Mouse (Mus musculus): ENCODE results near the gene Tpcn1. TPM values are rescaled to one million over a fixed set of nuclear protein-coding genes. Genes with fewer than 3 reads are reported as not detected.
A peak's percentile ranks its signal among the peaks of the same experiment; 100 is the strongest.

The Tpcn1 gene
- polyA plus RNA-seq, 1 experiment from 2014 or later: 18.3 TPM

GRCm38 (mm10) chr5:120515451-120515850 is 73.0 kb downstream of the Tpcn1 start:
- H3K27ac ChIP-seq (ENCODE audit: low read length): no peak overlapping the region
- H3K27me3 ChIP-seq (replicated peaks; ENCODE audit: control insufficient read depth, insufficient read depth, low read length): peaks cover 7% of the 10 kb centered on the region

GRCm38 (mm10) chr5:120514754-120515153 is 73.7 kb downstream of the Tpcn1 start:
- Histone ChIP-seq H3K36me3 (ENCODE audit: control insufficient read depth, insufficient read depth) (no peaks in the 10 kb centered on the region), H3K4me3 (replicated peaks; ENCODE audit: low read length) (no peak overlapping the region), H3K9me3 (ENCODE audit: control insufficient read depth, low read length) (no peaks in the 10 kb centered on the region), H3K27me3 (replicated peaks; ENCODE audit: control insufficient read depth, insufficient read depth, low read length) (peaks cover 7% of the 10 kb centered on the region), H3K27ac (ENCODE audit: low read length) (no peak overlapping the region), H3K9ac (replicated peaks; ENCODE audit: low read depth, low read length) (no peak overlapping the region), H3K4me1 (replicated peaks; ENCODE audit: control insufficient read depth, insufficient read depth, low read length) (peaks cover 14% of the 10 kb centered on the region), H3K4me2 (ENCODE audit: low read length) (no peak overlapping the region)
- 16% methylated on average over 4 of the region's 4 CpGs for WGBS
- ATAC-seq: no peak

More at GRCm38 (mm10) chr5:120515451-120515850, 73.0 kb downstream of the Tpcn1 start:
- H3K9me3 ChIP-seq (ENCODE audit: control insufficient read depth, low read length): no peaks in the 10 kb centered on the region
- no peak for ATAC-seq
- no peak overlapping the region for H3K9ac ChIP-seq (replicated peaks; ENCODE audit: low read depth, low read length)
- H3K36me3 ChIP-seq (ENCODE audit: control insufficient read depth, insufficient read depth): no peaks in the 10 kb centered on the region
- H3K4me3 ChIP-seq (replicated peaks; ENCODE audit: low read length): no peak overlapping the region
- H3K4me1 ChIP-seq (replicated peaks; ENCODE audit: control insufficient read depth, insufficient read depth, low read length): peaks cover 14% of the 10 kb centered on the region
- H3K4me2 ChIP-seq (ENCODE audit: low read length): no peak overlapping the region
- 71% methylated on average over 7 of the region's 7 CpGs for WGBS

- H3K4me2 ChIP-seq (ENCODE audit: low read length): no peak overlapping the region
- H3K4me3 ChIP-seq (replicated peaks; ENCODE audit: low read length): no peak overlapping the region
- no peak overlapping the region for H3K9ac ChIP-seq (replicated peaks; ENCODE audit: low read depth, low read length)
- no peaks in the 10 kb centered on the region for H3K36me3 ChIP-seq (ENCODE audit: control insufficient read depth, insufficient read depth)
- H3K9me3 ChIP-seq (ENCODE audit: control insufficient read depth, low read length): no peaks in the 10 kb centered on the region
- no peak overlapping the region for H3K27ac ChIP-seq (ENCODE audit: low read length)
- ATAC-seq: no peak
- WGBS: 88% methylated on average over 9 of the region's 9 CpGs
- H3K4me1 ChIP-seq (replicated peaks; ENCODE audit: control insufficient read depth, insufficient read depth, low read length): peaks cover 14% of the 10 kb centered on the region
- peaks cover 7% of the 10 kb centered on the region for H3K27me3 ChIP-seq (replicated peaks; ENCODE audit: control insufficient read depth, insufficient read depth, low read length)
Observed at GRCm38 (mm10) chr5:120514031-120514677, 74.3 kb downstream of the Tpcn1 start.

- Histone ChIP-seq H3K4me3 (replicated peaks; ENCODE audit: low read length) (no peak overlapping the region), H3K4me1 (replicated peaks; ENCODE audit: control insufficient read depth, insufficient read depth, low read length) (peaks cover 14% of the 10 kb centered on the region), H3K4me2 (ENCODE audit: low read length) (no peak overlapping the region), H3K36me3 (ENCODE audit: control insufficient read depth, insufficient read depth) (no peaks in the 10 kb centered on the region), H3K9ac (replicated peaks; ENCODE audit: low read depth, low read length) (no peak overlapping the region), H3K27me3 (replicated peaks; ENCODE audit: control insufficient read depth, insufficient read depth, low read length) (peaks cover 7% of the 10 kb centered on the region), H3K9me3 (ENCODE audit: control insufficient read depth, low read length) (no peaks in the 10 kb centered on the region), H3K27ac (ENCODE audit: low read length) (no peak overlapping the region)
- no peak for ATAC-seq
- 49% methylated on average over 15 of the region's 15 CpGs for WGBS
Observed at GRCm38 (mm10) chr5:120512911-120513555, 75.4 kb downstream of the Tpcn1 start.

GRCm38 (mm10) chr5:120511643-120512220 is 76.7 kb downstream of the Tpcn1 start:
- ATAC-seq: no peak; the same call in 1 of the 2 replicates
- no peaks in the 10 kb centered on the region for H3K9me3 ChIP-seq (ENCODE audit: control insufficient read depth, low read length)
- H3K27ac ChIP-seq (ENCODE audit: low read length): no peak overlapping the region
- no peak overlapping the region for H3K9ac ChIP-seq (replicated peaks; ENCODE audit: low read depth, low read length)
- WGBS: 31% methylated on average over 14 of the region's 14 CpGs
- H3K4me2 ChIP-seq (ENCODE audit: low read length): peak overlapping the region; percentile 66
- H3K4me1 ChIP-seq (replicated peaks; ENCODE audit: control insufficient read depth, insufficient read depth, low read length): peaks cover 14% of the 10 kb centered on the region
- peaks cover 7% of the 10 kb centered on the region for H3K27me3 ChIP-seq (replicated peaks; ENCODE audit: control insufficient read depth, insufficient read depth, low read length)
- H3K4me3 ChIP-seq (replicated peaks; ENCODE audit: low read length): peak overlapping the region; percentile 47
- H3K36me3 ChIP-seq (ENCODE audit: control insufficient read depth, insufficient read depth): no peaks in the 10 kb centered on the region

GRCm38 (mm10) chr5:120510982-120511642 is 77.4 kb downstream of the Tpcn1 start, which contains the start of gene Slc8b1:
Gene Slc8b1 (plus strand): TSS chr5:120511168.
- Histone ChIP-seq H3K9me3 (ENCODE audit: control insufficient read depth, low read length) (no peaks in the 10 kb centered on the region), H3K4me1 (replicated peaks; ENCODE audit: control insufficient read depth, insufficient read depth, low read length) (peaks cover 17% of the 10 kb centered on the region), H3K9ac (replicated peaks; ENCODE audit: low read depth, low read length) (peak within 1 kb of the TSS; percentile 41; the same call in 1 of the 2 replicates), H3K36me3 (ENCODE audit: control insufficient read depth, insufficient read depth) (no peaks in the 10 kb centered on the region), H3K4me3 (replicated peaks; ENCODE audit: low read length) (peak within 1 kb of the TSS; percentile 47), H3K27ac (ENCODE audit: low read length) (no peak within 1 kb of the TSS), H3K27me3 (replicated peaks; ENCODE audit: control insufficient read depth, insufficient read depth, low read length) (peaks cover 7% of the 10 kb centered on the region), H3K4me2 (ENCODE audit: low read length) (peak within 1 kb of the TSS; percentile 66)
- 1% methylated on average over 36 of the region's 36 CpGs for WGBS
- peak; percentile 83 for ATAC-seq

GRCm38 (mm10) chr5:120507311-120507710 is 81.2 kb downstream of the Tpcn1 start:
- 56% methylated on average over 4 of the region's 4 CpGs for WGBS
- no peak for ATAC-seq

GRCm38 (mm10) chr5:120506490-120506889 is 82.0 kb downstream of the Tpcn1 start:
- 47% methylated on average over 9 of the region's 9 CpGs for WGBS
- Histone ChIP-seq H3K9ac (replicated peaks; ENCODE audit: low read depth, low read length) (no peak overlapping the region), H3K4me2 (ENCODE audit: low read length) (no peak overlapping the region)

More at GRCm38 (mm10) chr5:120507311-120507710, 81.2 kb downstream of the Tpcn1 start:
- H3K4me2 ChIP-seq (ENCODE audit: low read length): no peak overlapping the region
- H3K27ac ChIP-seq (ENCODE audit: low read length): no peak overlapping the region
- peaks cover 7% of the 10 kb centered on the region for H3K27me3 ChIP-seq (replicated peaks; ENCODE audit: control insufficient read depth, insufficient read depth, low read length)
- no peaks in the 10 kb centered on the region for H3K9me3 ChIP-seq (ENCODE audit: control insufficient read depth, low read length)
- H3K36me3 ChIP-seq (ENCODE audit: control insufficient read depth, insufficient read depth): no peaks in the 10 kb centered on the region
- no peak overlapping the region for H3K9ac ChIP-seq (replicated peaks; ENCODE audit: low read depth, low read length)
- peaks cover 20% of the 10 kb centered on the region for H3K4me1 ChIP-seq (replicated peaks; ENCODE audit: control insufficient read depth, insufficient read depth, low read length)
- H3K4me3 ChIP-seq (replicated peaks; ENCODE audit: low read length): no peak overlapping the region

GRCm38 (mm10) chr5:120505781-120506180 is 82.7 kb downstream of the Tpcn1 start:
- Histone ChIP-seq H3K4me1 (replicated peaks; ENCODE audit: control insufficient read depth, insufficient read depth, low read length) (peaks cover 23% of the 10 kb centered on the region), H3K9ac (replicated peaks; ENCODE audit: low read depth, low read length) (no peak overlapping the region), H3K9me3 (ENCODE audit: control insufficient read depth, low read length) (no peaks in the 10 kb centered on the region), H3K27me3 (replicated peaks; ENCODE audit: control insufficient read depth, insufficient read depth, low read length) (no peaks in the 10 kb centered on the region), H3K4me2 (ENCODE audit: low read length) (no peak overlapping the region), H3K4me3 (replicated peaks; ENCODE audit: low read length) (no peak overlapping the region), H3K36me3 (ENCODE audit: control insufficient read depth, insufficient read depth) (no peaks in the 10 kb centered on the region), H3K27ac (ENCODE audit: low read length) (no peak overlapping the region)
- 70% methylated on average over 9 of the region's 9 CpGs for WGBS
- ATAC-seq: no peak

More at GRCm38 (mm10) chr5:120506490-120506889, 82.0 kb downstream of the Tpcn1 start:
- no peak overlapping the region for H3K27ac ChIP-seq (ENCODE audit: low read length)
- H3K9me3 ChIP-seq (ENCODE audit: control insufficient read depth, low read length): no peaks in the 10 kb centered on the region
- H3K27me3 ChIP-seq (replicated peaks; ENCODE audit: control insufficient read depth, insufficient read depth, low read length): peaks cover 2% of the 10 kb centered on the region; the same call in 1 of the 2 replicates
- H3K4me1 ChIP-seq (replicated peaks; ENCODE audit: control insufficient read depth, insufficient read depth, low read length): peaks cover 28% of the 10 kb centered on the region
- no peak overlapping the region for H3K4me3 ChIP-seq (replicated peaks; ENCODE audit: low read length)
- no peaks in the 10 kb centered on the region for H3K36me3 ChIP-seq (ENCODE audit: control insufficient read depth, insufficient read depth)
- ATAC-seq: no peak

Measured in forebrain, embryonic 16.5 days (tissue).